Mouse (Mus musculus) heart, adult 2 months (tissue): ENCODE data around the gene Smchd1. TPM values are rescaled to one million over a fixed set of nuclear protein-coding genes. Genes with fewer than 3 reads are reported as not detected.

Experiments used
- DNase-seq, 2 experiments: peaks; one replicate each; pipeline ENCODE4 v3.0.0; 2021
- H3K27ac ChIP-seq: fragments of 200-600 bp; 2 replicates; pipeline ENCODE4 v1.8.1; 2022
- H3K27me3 ChIP-seq: fragments of 200-500 bp; 2 replicates; pipeline ENCODE4 v1.6.1; 2012; ENCODE audit warnings: mild to moderate bottlenecking, low read length, inconsistent platforms, mixed read lengths; ENCODE audit not compliant: control insufficient read depth, insufficient read depth
- H3K36me3 ChIP-seq: fragments of 200-500 bp; 2 replicates; pipeline ENCODE4 v1.6.1; 2012; ENCODE audit warnings: low read length, inconsistent platforms; ENCODE audit not compliant: control insufficient read depth, insufficient read depth
- H3K4me1 ChIP-seq: fragments of 200-500 bp; 2 replicates; pipeline ENCODE4 v1.6.1; 2011; ENCODE audit warnings: low read length; ENCODE audit not compliant: control insufficient read depth, insufficient read depth
- H3K4me3 ChIP-seq: fragments of 200-600 bp; 2 replicates; pipeline ENCODE4 v1.8.1; 2022
- H3K79me2 ChIP-seq: fragments of 200-500 bp; replicated peaks from 2 replicates; pipeline ENCODE4 v1.6.1; 2012; ENCODE audit warnings: mild to moderate bottlenecking, inconsistent platforms, low read length, moderate library complexity, mixed read lengths; ENCODE audit not compliant: control insufficient read depth, insufficient read depth
- H3K9ac ChIP-seq: fragments of 200-500 bp; 2 replicates; pipeline ENCODE4 v1.6.1; 2012; ENCODE audit warnings: low read depth, mild to moderate bottlenecking, control low read depth, inconsistent platforms, low read length, mixed read lengths
- CTCF ChIP-seq: fragments of 200-600 bp; IDR thresholded peaks from 2 replicates; pipeline ENCODE4 v1.8.1; 2022; ENCODE audit warnings: antibody characterized with exemption, mild to moderate bottlenecking, moderate library complexity
- EP300 ChIP-seq: fragments of 200-500 bp; IDR thresholded peaks from 2 replicates; pipeline ENCODE4 v1.6.1; 2011; ENCODE audit warnings: low read depth, low read length, control low read depth; ENCODE audit not compliant: insufficient read depth
- POLR2A ChIP-seq: fragments of 200-500 bp; IDR thresholded peaks from 2 replicates; pipeline ENCODE4 v1.6.1; 2011; ENCODE audit warnings: mild to moderate bottlenecking, low read depth, low read length, control low read depth; ENCODE audit not compliant: insufficient read depth
- WGBS: fragments of 180-500 bp; shearing (Covaris S2); methylation state at CpG from one replicate; pipeline ENCODE4 v1.1.7; 2018; 5-methylcytosine and 5-hydroxymethylcytosine counted together
- intact Hi-C: fragments of 180-260 bp; cut with DNase I; formaldehyde crosslinking; loops from one replicate; pipeline ENCODE4 v1.15.1; 2025
- long read RNA-seq: library from polyadenylated mRNA; stranded (forward); transcript quantifications from one replicate; pipeline ENCODE4 v2.0.0, GENCODE M21; 2021
- polyA plus RNA-seq: library from polyadenylated mRNA; depleted of rRNA; stranded (reverse); fragments of >200 nt; gene quantifications from 2 replicates; pipeline ENCODE4 v1.2.3, GENCODE M21; 2012; rRNA removed
- total RNA-seq, 2 experiments: library from RNA; stranded (reverse); gene quantifications; 2 replicates each; pipeline ENCODE4 v1.2.3; 2021

Gene Smchd1
- 10 to 100 TPM; 16.6 to 18.6 TPM for total RNA-seq
- polyA plus RNA-seq = 4.9 and 10.2 TPM in 2 replicates
- long read RNA-seq, full-length matches to known transcripts = 5 of 8 reads
- long read RNA-seq, partial matches to known transcripts = 2 of 8 reads
- long read RNA-seq, other reads (novel, unspliced or antisense) = 1 of 8 reads

- H3K27ac ChIP-seq = peak within 1 kb of the TSS; percentile 96
- no peaks in the 10 kb centered on the region for H3K27me3 ChIP-seq
- peaks cover 1% of the 10 kb centered on the region for H3K4me1 ChIP-seq
- H3K36me3 ChIP-seq = no peaks in the 10 kb centered on the region
- peak within 1 kb of the TSS; percentile 98 for H3K9ac ChIP-seq
- peaks cover 4% of the 10 kb centered on the region; the same call in 1 of the 2 replicates for H3K79me2 ChIP-seq
- peak; percentile 94 to 98 for DNase-seq
- under 1% methylated on average over 109 of the region's 109 CpGs for WGBS
- peak within 1 kb of the TSS; percentile 80 for H3K4me3 ChIP-seq
- intact Hi-C loops = loop anchor here (1.0 to 10.0 kb wide), 3 partner anchors 9 to 140 kb away; partner anchors contain the start of gene Wdr43
- TF ChIP-seq EP300 = no peak
- TF ChIP-seq POLR2A = peak; percentile 47
- peak; percentile 25 for TF ChIP-seq CTCF
Measured at GRCm38 (mm10) chr17:71474762-71475704, at the start of gene Smchd1. Smchd1 (minus strand) TSS chr17:71475343.

DNA sequence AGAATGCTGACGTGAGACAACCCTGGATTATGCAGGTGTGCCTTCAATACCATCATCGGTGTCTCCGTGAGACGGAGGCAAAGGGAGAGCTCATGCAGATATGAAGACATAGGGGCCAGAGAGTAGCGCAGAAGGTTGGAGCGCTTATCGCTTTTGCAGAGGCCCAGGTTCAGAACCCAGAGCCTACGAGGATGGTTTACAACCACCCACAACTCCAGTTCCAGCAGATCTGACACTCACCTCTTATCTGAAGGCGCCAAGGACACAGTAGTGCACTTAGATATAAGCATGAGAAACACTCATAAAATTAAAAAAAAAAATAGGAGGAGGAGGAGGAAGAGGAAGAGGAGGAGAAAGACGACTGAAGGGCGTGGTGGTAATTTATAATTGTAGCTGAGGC, 35.2 kb upstream of the Smchd1 start:
- Histone ChIP-seq H3K9ac (no peak overlapping the region), H3K27me3 (no peaks in the 10 kb centered on the region), H3K4me1 (no peaks in the 10 kb centered on the region), H3K4me3 (no peak overlapping the region), H3K79me2 (no peaks in the 10 kb centered on the region), H3K36me3 (no peaks in the 10 kb centered on the region), H3K27ac (no peak overlapping the region)
- WGBS = 96% methylated on average over 11 of the region's 11 CpGs
- TF ChIP-seq CTCF = no peak
- no peak for TF ChIP-seq POLR2A
- TF ChIP-seq EP300 = no peak
- DNase-seq = no peak
- intact Hi-C loops = no loop called here

GRCm38 (mm10) chr17:71506832-71507231, 31.7 kb upstream of the Smchd1 start:
- no peak for DNase-seq
- no peak for TF ChIP-seq EP300
- 88% methylated on average over 8 of the region's 8 CpGs for WGBS
- H3K27ac ChIP-seq = no peak overlapping the region
- H3K36me3 ChIP-seq = no peaks in the 10 kb centered on the region; the same call in 1 of the 2 replicates
- no peaks in the 10 kb centered on the region for H3K79me2 ChIP-seq
- H3K4me1 ChIP-seq = peaks cover 3% of the 10 kb centered on the region
- no peak overlapping the region for H3K4me3 ChIP-seq
- intact Hi-C loops = no loop called here
- no peaks in the 10 kb centered on the region for H3K27me3 ChIP-seq
- no peak overlapping the region for H3K9ac ChIP-seq

DNA sequence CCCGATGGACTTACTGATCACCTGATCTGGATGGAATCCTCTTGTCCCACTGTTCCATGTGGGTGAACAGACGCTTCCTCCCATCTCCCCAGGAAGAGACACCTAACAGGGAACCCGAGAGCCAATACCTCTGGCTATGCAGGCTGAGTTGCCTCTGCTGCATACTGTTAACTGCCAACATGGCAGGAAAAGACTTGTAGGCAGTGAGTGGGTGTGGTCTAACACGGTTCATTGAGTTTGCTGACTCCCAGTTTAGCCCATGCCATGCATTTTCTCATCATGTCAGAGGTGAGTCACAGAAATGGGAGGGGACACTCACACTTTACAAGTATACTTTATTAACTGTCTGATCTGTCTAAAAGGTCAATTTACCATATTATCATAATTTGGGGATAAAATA, 20.6 kb upstream of the Smchd1 start:
- intact Hi-C loops = no loop called here
- H3K9ac ChIP-seq = no peak overlapping the region
- DNase-seq = no peak
- H3K4me3 ChIP-seq = no peak overlapping the region
- H3K79me2 ChIP-seq = no peaks in the 10 kb centered on the region
- H3K27me3 ChIP-seq = no peaks in the 10 kb centered on the region
- H3K27ac ChIP-seq = no peak overlapping the region
- H3K36me3 ChIP-seq = no peaks in the 10 kb centered on the region
- H3K4me1 ChIP-seq = no peaks in the 10 kb centered on the region
- TF ChIP-seq POLR2A (no peak), CTCF (no peak), EP300 (no peak)
- WGBS = 80% methylated on average over 4 of the region's 4 CpGs

DNA sequence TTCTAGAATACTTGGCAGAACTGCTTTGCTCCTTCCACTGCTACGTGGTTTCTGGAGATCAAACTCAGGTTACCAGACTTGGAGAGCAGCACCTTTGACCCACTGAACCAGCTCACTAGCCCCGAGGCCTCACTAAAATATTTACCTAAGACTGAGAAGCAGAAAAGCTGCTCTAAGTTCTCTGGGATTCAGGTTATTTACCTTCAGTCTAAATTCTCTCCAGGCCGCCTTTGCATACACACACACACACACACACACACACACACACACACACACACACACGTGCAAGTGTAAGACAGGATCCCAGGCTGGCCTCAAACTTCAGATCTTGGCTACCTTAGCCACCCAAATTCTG, 16.2 kb upstream of the Smchd1 start:
- intact Hi-C loops = no loop called here
- TF ChIP-seq EP300 = no peak
- no peak for TF ChIP-seq CTCF
- TF ChIP-seq POLR2A = no peak

DNA sequence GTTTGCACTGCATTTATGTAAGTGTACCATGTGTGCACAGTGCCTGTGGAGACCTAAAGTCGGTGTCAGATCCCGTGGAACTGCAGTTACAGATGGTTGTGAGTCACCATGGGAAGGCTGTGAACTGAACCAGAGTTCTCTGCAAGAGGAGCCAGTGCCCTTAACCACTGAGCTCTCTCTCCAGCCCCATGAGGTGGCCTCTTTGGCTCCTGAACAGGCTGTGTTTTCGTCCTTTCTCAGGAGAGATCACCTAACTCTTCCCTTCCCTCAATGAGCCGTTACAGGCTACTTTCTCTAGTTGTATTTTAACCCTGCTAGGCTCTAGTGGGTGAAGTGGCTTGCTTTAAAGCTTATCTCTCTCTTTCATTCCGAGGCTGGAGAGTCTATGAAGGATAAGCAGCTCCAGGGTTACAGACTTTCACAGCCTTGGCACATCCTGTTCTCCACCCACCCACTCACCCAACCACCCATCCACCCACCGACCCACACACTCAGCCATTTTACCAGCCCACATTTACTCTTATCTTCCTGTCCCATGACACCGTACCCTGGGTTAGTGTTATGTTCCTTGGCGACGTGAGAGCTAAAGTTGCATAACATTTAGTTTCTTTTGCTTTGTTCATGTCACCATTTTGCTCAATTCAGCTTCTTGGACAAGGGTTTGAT, 15.7 kb upstream of the Smchd1 start:
- intact Hi-C loops = no loop called here
- Histone ChIP-seq H3K79me2 (no peaks in the 10 kb centered on the region), H3K9ac (no peak overlapping the region), H3K27me3 (no peaks in the 10 kb centered on the region), H3K4me1 (peaks cover 2% of the 10 kb centered on the region; the same call in 1 of the 2 replicates), H3K36me3 (no peaks in the 10 kb centered on the region), H3K4me3 (no peak overlapping the region), H3K27ac (no peak overlapping the region)
- WGBS = 59% methylated on average over 9 of the region's 9 CpGs
- no peak for DNase-seq
- TF ChIP-seq CTCF (no peak), EP300 (no peak), POLR2A (no peak)

More for the DNA sequence above, 16.2 kb upstream of the Smchd1 start:
- H3K4me3 ChIP-seq = no peak overlapping the region
- WGBS = 86% methylated on average over 4 of the region's 4 CpGs
- H3K79me2 ChIP-seq = no peaks in the 10 kb centered on the region
- H3K36me3 ChIP-seq = no peaks in the 10 kb centered on the region
- H3K4me1 ChIP-seq = peaks cover 2% of the 10 kb centered on the region; the same call in 1 of the 2 replicates
- no peak overlapping the region for H3K9ac ChIP-seq
- no peaks in the 10 kb centered on the region for H3K27me3 ChIP-seq
- no peak for DNase-seq
- H3K27ac ChIP-seq = no peak overlapping the region
